In the genomic region with DNA sequence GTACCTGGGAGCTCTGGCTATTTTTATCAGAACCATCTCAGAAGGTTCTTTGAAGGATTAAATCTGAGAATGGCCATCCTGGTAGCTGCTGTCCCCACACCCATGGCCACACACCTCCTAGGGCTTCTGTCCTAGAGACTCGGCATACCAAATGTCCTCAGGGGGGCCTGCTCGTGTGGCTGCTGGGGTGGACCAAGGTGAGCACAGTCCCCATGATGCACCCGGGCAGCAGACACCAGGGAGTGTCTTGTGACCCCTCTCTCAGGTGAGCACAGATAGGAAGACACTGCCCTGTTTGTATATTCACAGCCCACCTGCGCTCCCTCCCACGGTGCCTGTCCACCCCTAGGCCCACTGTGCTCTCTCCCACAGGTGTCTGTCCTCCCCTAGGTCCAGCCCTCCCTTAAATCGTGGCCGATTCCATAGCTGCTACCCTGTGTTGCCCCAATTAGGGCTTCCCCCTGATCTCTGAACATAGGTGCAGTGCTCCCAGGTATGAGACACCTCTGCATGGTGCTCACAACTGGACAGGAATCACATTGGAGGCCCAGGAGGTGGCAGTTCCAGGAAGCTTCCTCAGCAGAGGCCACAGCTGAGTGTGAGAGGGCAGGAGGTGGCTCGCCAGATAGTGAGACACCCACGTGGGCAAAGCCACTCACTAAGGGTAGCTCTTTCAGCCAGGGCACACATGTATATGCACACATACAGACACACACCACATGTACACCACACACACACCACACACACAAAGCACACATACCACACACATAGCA, we compare ENCODE assay signal across 19 mouse cellular contexts.
"Had no signal": no experiment of that assay in that cellular context is flagged by ENCODE, and none has a peak within 500 bp of the region (broad histone marks: within the 10 kb centered on the region; RNA-seq: fewer than 3 reads in every experiment).

No protein-coding gene starts in this region.

- H3K36me3 ChIP-seq: midbrain, embryonic 10.5 days; midbrain, embryonic 12.5 days; neural tube, embryonic 13.5 days; neural tube, embryonic 15.5 days had no signal

- ATAC-seq: midbrain, embryonic 16.5 days had no signal

- H3K4me2 ChIP-seq: lung, embryonic 14.5 days; midbrain, embryonic 12.5 days; neural tube, embryonic 13.5 days; neural tube, embryonic 15.5 days had no signal

- H3K4me1 ChIP-seq: midbrain, embryonic 10.5 days; midbrain, embryonic 12.5 days; neural tube, embryonic 13.5 days; neural tube, embryonic 15.5 days had no signal

- DNase-seq: lung, adult 18-20 months; lung, embryonic 14.5 days; lung, postnatal 10 days; lung, postnatal 4 days; midbrain, embryonic 14.5 days; retina, postnatal 1 day; right cerebral cortex, adult 18-20 months; right cerebral cortex, postnatal 25 days; right cerebral cortex, postnatal 4 days; spleen, adult 18-20 months; thymus, adult 18-20 months; thymus, postnatal 14 days; thymus, postnatal 36 days had no signal

- H3K9me3 ChIP-seq: midbrain, embryonic 10.5 days; midbrain, embryonic 12.5 days; neural tube, embryonic 13.5 days; neural tube, embryonic 15.5 days had no signal

- H3K9ac ChIP-seq: lung, embryonic 14.5 days; midbrain, embryonic 12.5 days; neural tube, embryonic 13.5 days; neural tube, embryonic 15.5 days had no signal

- H3K27me3 ChIP-seq: neural tube, embryonic 13.5 days had no signal

- H3K27ac ChIP-seq: midbrain, embryonic 10.5 days; midbrain, embryonic 12.5 days; neural tube, embryonic 13.5 days; neural tube, embryonic 15.5 days had no signal

- H3K4me3 ChIP-seq: midbrain, embryonic 10.5 days; midbrain, embryonic 12.5 days; myocyte; neural tube, embryonic 13.5 days; neural tube, embryonic 15.5 days had no signal
